Mouse (Mus musculus): ENCODE data around the gene C2cd2l. TPM values are rescaled to one million over a fixed set of nuclear protein-coding genes. Genes with fewer than 3 reads are reported as not detected.
"Not testable (repeated sequence)": the region's sequence is repeated elsewhere in the genome, so short reads cannot be mapped to it uniquely, and the experiment has no call there.

C2cd2l gene
- polyA plus RNA-seq (2015; fragmentation: Nextera tagmentation; extraction: Ambion mirVana) = 6.7 and 8.0 TPM in 2 replicates

GRCm38 (mm10) chr9:44319887-44320798 lies at the start of gene C2cd2l:
TSS of gene C2cd2l (minus strand) at chr9:44320285.
- WGBS = under 1% methylated on average over 67 of the region's 67 CpGs
- Histone ChIP-seq H3K9ac (ENCODE audit: low read length) (peak within 1 kb of the TSS; percentile 93), H3K27ac (ENCODE audit: low read length) (peak within 1 kb of the TSS; percentile 81), H3K36me3 (ENCODE audit: control insufficient read depth, insufficient read depth, low read length) (peaks cover 3% of the 10 kb centered on the region; the same call in 1 of the 2 replicates), H3K4me3 (replicated peaks; ENCODE audit: low read length) (peak within 1 kb of the TSS; percentile 91), H3K27me3 (ENCODE audit: control insufficient read depth, insufficient read depth, low read length) (no peaks in the 10 kb centered on the region), H3K4me2 (ENCODE audit: low read depth, low read length) (peak within 1 kb of the TSS; percentile 87), H3K4me1 (ENCODE audit: control insufficient read depth, insufficient read depth, low read length) (peaks cover 18% of the 10 kb centered on the region), H3K9me3 (replicated peaks; ENCODE audit: control insufficient read depth, low read length) (no peaks in the 10 kb centered on the region)
- ATAC-seq (ENCODE audit: insufficient read depth, low FRiP score) = peak; percentile 99

- no peak overlapping the region for H3K4me2 ChIP-seq (ENCODE audit: low read depth, low read length)
- ATAC-seq (ENCODE audit: insufficient read depth, low FRiP score) = no peak
- 62% methylated on average over 3 of the region's 3 CpGs for WGBS
Measured at GRCm38 (mm10) chr9:44364480-44364879, 44.4 kb upstream of the C2cd2l start.

DNA sequence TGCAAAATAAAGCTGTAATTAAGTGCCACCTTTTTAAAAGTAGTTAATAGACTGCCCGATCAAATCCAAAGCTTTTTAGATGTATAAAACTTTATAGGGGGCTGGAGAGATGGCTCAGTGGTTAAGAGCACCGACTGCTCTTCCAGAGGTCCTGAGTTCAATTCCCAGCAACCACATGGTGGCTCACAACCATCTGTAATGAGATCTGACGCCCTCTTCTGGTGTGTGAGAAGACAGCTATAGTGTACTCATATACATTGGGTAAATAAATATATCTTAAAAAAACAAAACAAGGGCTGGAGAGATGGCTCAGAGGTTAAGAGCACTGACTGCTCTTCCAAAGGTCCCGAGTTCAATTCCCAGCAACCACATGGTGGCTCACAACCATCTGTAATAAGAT lies 41.8 kb upstream of the C2cd2l start:
- 37% methylated on average over 4 of the region's 4 CpGs for WGBS
- H3K4me3 ChIP-seq (replicated peaks; ENCODE audit: low read length) = peak overlapping the region; percentile 81
- H3K9ac ChIP-seq (ENCODE audit: low read length) = peak overlapping the region; percentile 56
- H3K4me2 ChIP-seq (ENCODE audit: low read depth, low read length) = peak overlapping the region; percentile 78
- H3K27ac ChIP-seq (ENCODE audit: low read length) = peak overlapping the region; percentile 53
- not testable (repeated sequence) for H3K9me3 ChIP-seq (replicated peaks; ENCODE audit: control insufficient read depth, low read length); H3K27me3 ChIP-seq (ENCODE audit: control insufficient read depth, insufficient read depth, low read length); H3K4me1 ChIP-seq (ENCODE audit: control insufficient read depth, insufficient read depth, low read length)
- peak; percentile 39; the same call in 1 of the 2 replicates for ATAC-seq (ENCODE audit: insufficient read depth, low FRiP score)
- H3K36me3 ChIP-seq (ENCODE audit: control insufficient read depth, insufficient read depth, low read length) = peaks cover 16% of the 10 kb centered on the region

More at GRCm38 (mm10) chr9:44364480-44364879, 44.4 kb upstream of the C2cd2l start:
- Histone ChIP-seq H3K9me3 (replicated peaks; ENCODE audit: control insufficient read depth, low read length) (no peaks in the 10 kb centered on the region), H3K9ac (ENCODE audit: low read length) (no peak overlapping the region), H3K27me3 (ENCODE audit: control insufficient read depth, insufficient read depth, low read length) (no peaks in the 10 kb centered on the region), H3K4me1 (ENCODE audit: control insufficient read depth, insufficient read depth, low read length) (peaks cover 8% of the 10 kb centered on the region), H3K36me3 (ENCODE audit: control insufficient read depth, insufficient read depth, low read length) (no peaks in the 10 kb centered on the region), H3K4me3 (replicated peaks; ENCODE audit: low read length) (no peak overlapping the region), H3K27ac (ENCODE audit: low read length) (no peak overlapping the region)

DNA sequence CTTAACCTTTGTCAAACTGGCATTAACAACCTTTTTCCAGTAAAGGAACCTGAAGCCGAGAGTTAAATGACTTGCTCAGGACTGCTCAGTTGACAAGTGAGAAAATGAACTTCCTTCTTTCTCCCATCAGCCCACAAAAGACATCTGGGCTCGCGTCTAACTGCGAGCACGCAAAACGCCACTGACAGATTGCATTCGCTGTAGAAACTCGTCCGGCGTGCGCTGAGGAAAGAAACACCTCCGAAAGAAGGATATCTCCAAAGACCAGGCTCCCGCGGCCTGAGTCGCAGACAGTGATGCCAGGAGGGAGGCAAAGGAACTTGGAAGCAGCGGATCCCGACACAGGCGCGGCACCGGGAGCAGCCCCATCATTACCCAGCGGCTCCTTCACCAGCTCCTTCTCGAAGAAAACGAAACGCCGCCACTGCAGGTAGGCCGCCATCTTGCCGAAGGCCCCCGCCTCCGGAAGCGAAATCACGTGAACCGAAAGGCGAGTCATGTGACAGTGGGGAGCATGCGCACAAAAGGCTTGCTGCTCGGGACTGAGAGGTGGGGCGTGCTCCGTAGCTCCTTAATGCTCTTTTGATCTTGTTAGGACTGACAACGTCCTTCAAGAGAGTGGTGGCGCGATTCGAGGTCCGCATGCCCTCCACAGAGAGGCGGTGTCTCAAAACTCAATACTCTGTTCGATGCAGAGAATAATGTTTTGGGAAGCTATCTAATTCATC lies 41.3 kb upstream of the C2cd2l start, which contains the start of gene Vps11:
Gene Vps11, minus strand, starts transcription at position 481 of the 728 bp plus-strand sequence.
- H3K27me3 ChIP-seq (ENCODE audit: control insufficient read depth, insufficient read depth, low read length) = no peaks in the 10 kb centered on the region
- H3K9me3 ChIP-seq (replicated peaks; ENCODE audit: control insufficient read depth, low read length) = no peaks in the 10 kb centered on the region
- H3K4me3 ChIP-seq (replicated peaks; ENCODE audit: low read length) = peak within 1 kb of the TSS; percentile 81
- peak within 1 kb of the TSS; percentile 72 for H3K27ac ChIP-seq (ENCODE audit: low read length)
- under 1% methylated on average over 44 of the region's 44 CpGs for WGBS
- peak within 1 kb of the TSS; percentile 80 for H3K9ac ChIP-seq (ENCODE audit: low read length)
- peaks cover 22% of the 10 kb centered on the region for H3K36me3 ChIP-seq (ENCODE audit: control insufficient read depth, insufficient read depth, low read length)
- peak; percentile 94 for ATAC-seq (ENCODE audit: insufficient read depth, low FRiP score)
- peak within 1 kb of the TSS; percentile 78 for H3K4me2 ChIP-seq (ENCODE audit: low read depth, low read length)
- H3K4me1 ChIP-seq (ENCODE audit: control insufficient read depth, insufficient read depth, low read length) = peaks cover 8% of the 10 kb centered on the region

DNA sequence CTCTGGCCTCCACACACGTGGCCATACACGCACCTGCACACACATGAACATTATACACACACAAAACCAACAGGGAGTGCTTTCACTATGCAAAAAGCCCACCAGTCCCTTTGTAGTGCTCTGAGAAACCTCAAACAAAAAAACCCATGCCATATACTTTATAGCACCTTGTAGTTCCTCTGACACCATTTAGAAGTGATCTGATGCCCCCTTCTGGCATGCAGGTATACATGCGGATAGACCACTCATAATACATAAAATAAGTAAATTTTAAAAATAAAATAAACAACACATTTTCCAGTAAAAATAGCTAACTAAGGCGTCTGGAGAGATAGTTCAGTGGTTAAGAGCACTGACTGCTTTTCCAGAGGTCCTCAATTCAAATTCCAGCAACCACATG lies 37.1 kb upstream of the C2cd2l start:
- Histone ChIP-seq H3K27ac (ENCODE audit: low read length) (no peak overlapping the region), H3K9ac (ENCODE audit: low read length) (no peak overlapping the region), H3K9me3 (replicated peaks; ENCODE audit: control insufficient read depth, low read length) (no peaks in the 10 kb centered on the region), H3K36me3 (ENCODE audit: control insufficient read depth, insufficient read depth, low read length) (peaks cover 57% of the 10 kb centered on the region), H3K4me1 (ENCODE audit: control insufficient read depth, insufficient read depth, low read length) (peaks cover 8% of the 10 kb centered on the region), H3K4me2 (ENCODE audit: low read depth, low read length) (no peak overlapping the region), H3K27me3 (ENCODE audit: control insufficient read depth, insufficient read depth, low read length) (no peaks in the 10 kb centered on the region), H3K4me3 (replicated peaks; ENCODE audit: low read length) (no peak overlapping the region)
- 69% methylated on average over 4 of the region's 4 CpGs for WGBS
- ATAC-seq (ENCODE audit: insufficient read depth, low FRiP score) = no peak

DNA sequence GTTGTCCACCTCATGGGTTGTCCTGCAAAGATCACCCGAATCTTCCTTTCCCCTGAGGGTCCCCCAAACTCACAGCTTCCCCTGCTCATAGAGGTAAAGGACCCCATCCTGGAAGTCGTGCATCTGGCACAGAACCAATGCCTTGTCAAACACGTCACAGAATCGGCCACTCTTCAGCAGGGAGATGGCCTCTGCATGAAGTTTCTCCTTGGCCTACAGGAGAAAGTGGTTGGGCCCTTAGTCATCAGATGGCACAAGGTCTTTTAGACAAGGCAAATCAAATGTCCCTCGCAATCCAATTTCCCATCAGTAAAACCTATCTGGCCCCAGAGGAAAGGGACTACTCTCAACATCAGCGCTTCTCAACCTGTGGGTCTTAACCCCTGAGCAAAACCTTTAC lies 33.1 kb upstream of the C2cd2l start:
- Histone ChIP-seq H3K4me1 (ENCODE audit: control insufficient read depth, insufficient read depth, low read length) (no peaks in the 10 kb centered on the region), H3K4me2 (ENCODE audit: low read depth, low read length) (no peak overlapping the region), H3K4me3 (replicated peaks; ENCODE audit: low read length) (no peak overlapping the region), H3K27ac (ENCODE audit: low read length) (no peak overlapping the region), H3K9ac (ENCODE audit: low read length) (no peak overlapping the region), H3K9me3 (replicated peaks; ENCODE audit: control insufficient read depth, low read length) (no peaks in the 10 kb centered on the region), H3K27me3 (ENCODE audit: control insufficient read depth, insufficient read depth, low read length) (no peaks in the 10 kb centered on the region), H3K36me3 (ENCODE audit: control insufficient read depth, insufficient read depth, low read length) (peaks cover 66% of the 10 kb centered on the region)
- 86% methylated on average over 6 of the region's 6 CpGs for WGBS
- ATAC-seq (ENCODE audit: insufficient read depth, low FRiP score) = no peak

- 85% methylated on average over 10 of the region's 10 CpGs for WGBS
- Histone ChIP-seq H3K9me3 (replicated peaks; ENCODE audit: control insufficient read depth, low read length) (no peaks in the 10 kb centered on the region), H3K36me3 (ENCODE audit: control insufficient read depth, insufficient read depth, low read length) (peaks cover 65% of the 10 kb centered on the region), H3K4me3 (replicated peaks; ENCODE audit: low read length) (no peak overlapping the region), H3K9ac (ENCODE audit: low read length) (no peak overlapping the region), H3K4me2 (ENCODE audit: low read depth, low read length) (no peak overlapping the region), H3K4me1 (ENCODE audit: control insufficient read depth, insufficient read depth, low read length) (no peaks in the 10 kb centered on the region), H3K27ac (ENCODE audit: low read length) (no peak overlapping the region), H3K27me3 (ENCODE audit: control insufficient read depth, insufficient read depth, low read length) (no peaks in the 10 kb centered on the region)
- ATAC-seq (ENCODE audit: insufficient read depth, low FRiP score) = no peak
Measured at GRCm38 (mm10) chr9:44352337-44352736, 32.3 kb upstream of the C2cd2l start.

- H3K36me3 ChIP-seq (ENCODE audit: control insufficient read depth, insufficient read depth, low read length) = peaks cover 58% of the 10 kb centered on the region
- H3K9ac ChIP-seq (ENCODE audit: low read length) = no peak overlapping the region
- no peaks in the 10 kb centered on the region for H3K4me1 ChIP-seq (ENCODE audit: control insufficient read depth, insufficient read depth, low read length)
- no peak overlapping the region for H3K4me2 ChIP-seq (ENCODE audit: low read depth, low read length)
- no peaks in the 10 kb centered on the region for H3K27me3 ChIP-seq (ENCODE audit: control insufficient read depth, insufficient read depth, low read length)
- H3K27ac ChIP-seq (ENCODE audit: low read length) = no peak overlapping the region
- 92% methylated on average over 4 of the region's 4 CpGs for WGBS
- H3K4me3 ChIP-seq (replicated peaks; ENCODE audit: low read length) = no peak overlapping the region
- ATAC-seq (ENCODE audit: insufficient read depth, low FRiP score) = no peak
- H3K9me3 ChIP-seq (replicated peaks; ENCODE audit: control insufficient read depth, low read length) = no peaks in the 10 kb centered on the region
Measured at GRCm38 (mm10) chr9:44351396-44351795, 31.3 kb upstream of the C2cd2l start.

DNA sequence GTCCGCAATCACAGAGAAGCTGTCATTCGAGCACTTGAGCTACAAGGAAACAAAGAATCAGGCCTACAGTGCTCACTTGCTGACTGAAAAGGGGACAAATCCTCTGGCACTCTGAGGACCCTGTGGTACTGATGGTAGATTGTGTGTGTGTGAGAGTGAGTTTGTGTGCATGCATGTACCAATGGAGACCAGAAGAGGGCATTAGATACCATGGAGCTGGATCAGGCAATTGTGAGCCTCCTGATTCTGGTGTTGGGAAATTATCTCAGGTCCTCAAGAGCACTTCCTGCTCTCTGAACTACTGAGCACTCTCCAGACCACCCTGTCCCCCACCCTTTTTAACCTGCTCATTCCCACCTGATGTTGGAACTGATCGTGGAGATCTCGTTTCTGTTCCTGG lies 28.5 kb upstream of the C2cd2l start:
- H3K4me3 ChIP-seq (replicated peaks; ENCODE audit: low read length) = no peak overlapping the region
- H3K36me3 ChIP-seq (ENCODE audit: control insufficient read depth, insufficient read depth, low read length) = peaks cover 35% of the 10 kb centered on the region
- H3K9me3 ChIP-seq (replicated peaks; ENCODE audit: control insufficient read depth, low read length) = no peaks in the 10 kb centered on the region
- WGBS = 94% methylated on average over 4 of the region's 4 CpGs
- H3K27me3 ChIP-seq (ENCODE audit: control insufficient read depth, insufficient read depth, low read length) = no peaks in the 10 kb centered on the region
- H3K4me2 ChIP-seq (ENCODE audit: low read depth, low read length) = no peak overlapping the region
- H3K27ac ChIP-seq (ENCODE audit: low read length) = no peak overlapping the region
- H3K9ac ChIP-seq (ENCODE audit: low read length) = no peak overlapping the region
- no peak for ATAC-seq (ENCODE audit: insufficient read depth, low FRiP score)
- no peaks in the 10 kb centered on the region; the same call in 1 of the 2 replicates for H3K4me1 ChIP-seq (ENCODE audit: control insufficient read depth, insufficient read depth, low read length)

Measured in stomach, embryonic 16.5 days (tissue).